Mouse (Mus musculus) ovary, postnatal 10 days (tissue): Measurements from ENCODE around the gene Trp53bp1.

Experiments used
- DNase-seq: peaks from one replicate; pipeline ENCODE4 v3.0.0; 2022; ENCODE audit warnings: low spot score

Trp53bp1 gene

DNA sequence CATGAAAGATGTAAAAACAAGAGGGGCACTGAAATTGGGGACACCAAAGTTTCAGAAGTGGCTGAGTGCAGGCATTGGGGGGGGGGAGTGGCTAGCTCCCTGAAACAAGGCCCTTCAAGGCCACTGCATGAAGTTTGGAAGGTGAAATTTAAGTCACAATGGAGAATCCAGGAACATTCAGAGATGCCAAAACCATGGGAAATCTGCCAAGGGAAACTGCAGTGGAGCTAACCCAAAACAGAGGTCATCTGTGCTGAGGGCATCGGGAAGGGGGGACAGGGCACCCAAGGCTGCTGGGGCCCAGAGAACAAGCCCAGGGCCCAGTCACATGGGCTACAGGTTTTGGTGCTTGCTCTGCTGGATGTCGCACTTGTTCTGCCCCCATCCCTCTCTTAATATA, 21.4 kb downstream of the Trp53bp1 start:
- DNase-seq, result no peak

- no peak for DNase-seq
Measured at GRCm38 (mm10) chr2:121244099-121244498, 27.1 kb downstream of the Trp53bp1 start.

DNA sequence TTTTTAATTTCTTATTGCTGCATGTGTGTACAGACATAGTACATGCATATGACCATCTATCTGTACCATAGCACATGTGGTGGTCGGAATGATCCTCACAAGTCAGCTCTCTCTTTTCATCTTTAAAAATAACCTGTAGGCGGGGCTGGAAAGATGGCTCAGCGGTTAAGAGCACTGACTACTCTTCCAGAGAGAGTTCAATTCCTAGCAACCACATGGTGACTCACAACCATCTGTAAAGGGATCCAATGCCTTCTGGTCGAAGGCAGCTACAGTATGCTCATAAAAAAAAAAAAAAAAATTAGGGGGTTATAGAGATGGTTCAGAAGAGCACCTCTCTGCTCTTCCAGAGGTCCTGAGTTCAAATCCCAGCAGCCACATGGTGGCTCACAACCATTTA, 31.8 kb downstream of the Trp53bp1 start:
- DNase-seq, result no peak

DNA sequence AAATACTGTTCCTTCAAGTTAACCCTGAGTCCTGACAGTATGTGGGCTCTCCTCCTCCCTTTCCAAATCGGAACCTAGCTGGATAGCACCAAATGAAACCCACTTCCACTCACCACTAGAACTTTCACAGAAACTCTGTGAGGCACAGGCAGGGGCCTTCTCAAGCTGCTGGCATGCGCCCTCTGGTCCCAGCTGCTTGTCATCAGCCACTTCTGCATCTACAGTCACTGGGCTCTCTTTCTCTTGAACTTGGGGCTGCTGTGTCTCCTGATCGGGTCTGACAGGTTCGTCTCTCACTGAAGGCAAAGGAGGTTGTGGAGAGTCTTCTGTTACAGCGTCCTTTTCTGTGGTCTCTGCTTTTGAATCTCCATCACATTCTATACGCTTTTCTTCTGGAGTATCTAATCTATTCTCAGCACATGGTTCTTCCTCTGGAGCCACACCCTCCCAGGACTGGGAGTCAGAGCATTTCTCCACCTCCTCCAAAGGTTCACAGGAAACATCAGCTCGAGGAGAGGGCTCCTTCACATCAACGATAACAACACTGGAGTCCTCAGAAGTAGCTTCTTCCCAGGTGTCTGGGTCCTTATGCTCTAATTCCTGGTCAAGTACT, 35.6 kb downstream of the Trp53bp1 start:
- no peak for DNase-seq

DNA sequence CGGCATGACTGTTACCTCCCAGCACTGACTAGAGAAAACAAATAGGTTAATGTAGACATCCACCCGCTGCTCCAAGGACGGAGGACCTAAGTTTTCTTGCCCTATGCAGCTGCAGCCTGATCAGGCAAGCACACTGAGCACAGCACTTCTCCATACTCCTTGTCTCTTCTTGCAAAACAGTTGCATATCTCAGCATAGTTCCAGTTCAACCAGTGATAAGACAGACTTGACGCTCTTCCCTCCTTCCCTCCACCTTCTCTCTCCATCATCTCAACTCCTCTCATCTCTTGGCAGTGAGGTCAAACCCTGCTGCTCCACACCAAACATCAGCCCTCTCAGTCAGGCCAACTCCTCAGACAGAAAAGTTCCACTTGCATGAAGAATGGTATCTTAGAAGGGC, 43.1 kb downstream of the Trp53bp1 start:
- DNase-seq, result no peak

GRCm38 (mm10) chr2:121223010-121223409, 48.2 kb downstream of the Trp53bp1 start:
- no peak for DNase-seq

GRCm38 (mm10) chr2:121219994-121220393, 51.2 kb downstream of the Trp53bp1 start:
- no peak for DNase-seq

DNA sequence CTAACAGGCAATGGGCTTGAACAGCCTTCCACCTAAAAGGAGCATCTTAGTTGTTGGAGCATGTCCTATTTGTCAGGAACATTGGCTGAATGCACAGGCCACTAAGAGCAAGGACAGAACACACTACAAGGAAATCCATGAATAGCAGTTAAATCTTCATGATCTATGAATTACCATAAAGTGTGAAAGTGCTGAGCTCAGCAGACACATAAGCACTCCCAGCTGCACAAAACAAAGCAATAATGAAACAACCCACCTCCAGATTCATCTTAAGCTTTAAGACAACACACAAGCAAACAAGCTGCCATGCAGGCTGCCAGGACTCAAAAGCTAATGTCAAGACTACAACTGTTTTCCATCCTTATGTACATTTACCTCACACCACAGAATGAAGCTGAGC, 52.0 kb downstream of the Trp53bp1 start:
- no peak for DNase-seq

GRCm38 (mm10) chr2:121214491-121214890, 56.7 kb downstream of the Trp53bp1 start:
- DNase-seq, result no peak

DNA sequence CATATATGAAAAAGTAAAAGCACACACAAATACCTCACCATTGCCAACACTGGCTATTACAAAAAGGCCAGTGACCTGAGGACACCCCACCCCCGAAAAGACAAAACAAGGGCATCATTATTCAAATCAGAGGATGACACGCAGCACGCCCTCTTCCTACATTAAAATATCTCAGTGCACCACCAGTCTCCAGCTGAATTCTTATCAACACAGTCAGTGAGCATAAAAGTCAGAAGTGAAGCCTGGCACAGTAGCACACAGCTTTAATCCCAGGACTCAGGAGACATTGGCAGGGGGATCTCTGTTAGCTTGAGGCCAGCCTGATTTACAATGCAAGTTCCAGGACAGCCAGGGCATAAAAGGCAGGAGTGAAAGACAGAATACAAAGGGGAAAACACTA, 64.7 kb downstream of the Trp53bp1 start:
- DNase-seq, result no peak

DNA sequence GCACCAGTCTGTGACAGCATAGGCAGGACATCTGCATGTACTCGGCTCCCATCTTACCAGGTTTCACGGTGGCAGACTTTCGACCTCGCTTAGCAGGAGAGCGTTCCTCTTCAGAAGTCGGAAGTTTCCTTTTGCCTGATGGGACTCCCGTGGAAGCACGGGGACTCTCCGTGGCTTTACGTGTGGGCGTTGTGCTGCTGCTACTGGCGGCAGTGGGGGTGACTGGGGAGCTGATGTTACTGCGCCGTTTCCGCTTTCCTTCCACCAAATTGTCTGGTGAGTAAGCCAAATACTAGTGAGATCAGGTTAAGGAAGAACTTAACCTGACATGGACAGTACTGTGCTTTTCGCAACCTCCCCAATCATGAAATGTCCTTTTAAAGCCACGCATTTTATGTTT, 66.9 kb downstream of the Trp53bp1 start:
- DNase-seq, result no peak

GRCm38 (mm10) chr2:121195466-121195865, 75.7 kb downstream of the Trp53bp1 start:
- no peak for DNase-seq

DNA sequence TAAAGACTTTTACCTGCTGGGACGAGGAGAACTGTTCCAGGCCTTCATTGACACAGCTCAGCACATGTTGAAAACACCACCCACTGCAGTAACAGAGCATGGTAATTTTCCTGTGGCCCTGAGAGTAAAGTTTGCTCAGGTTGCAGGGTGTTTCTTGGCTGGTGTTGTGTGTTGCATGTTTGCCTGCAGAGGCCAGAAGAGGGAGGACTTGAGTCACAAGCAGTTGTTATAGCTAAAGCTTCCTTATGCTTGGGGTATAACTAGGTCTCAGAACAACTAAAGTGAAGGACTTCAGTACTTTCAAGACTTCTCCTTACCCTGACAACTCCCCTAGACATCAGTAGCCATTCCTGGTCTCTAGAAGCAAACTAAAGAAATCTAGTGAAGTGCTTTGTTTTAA, 82.7 kb downstream of the Trp53bp1 start:
- no peak for DNase-seq

DNA sequence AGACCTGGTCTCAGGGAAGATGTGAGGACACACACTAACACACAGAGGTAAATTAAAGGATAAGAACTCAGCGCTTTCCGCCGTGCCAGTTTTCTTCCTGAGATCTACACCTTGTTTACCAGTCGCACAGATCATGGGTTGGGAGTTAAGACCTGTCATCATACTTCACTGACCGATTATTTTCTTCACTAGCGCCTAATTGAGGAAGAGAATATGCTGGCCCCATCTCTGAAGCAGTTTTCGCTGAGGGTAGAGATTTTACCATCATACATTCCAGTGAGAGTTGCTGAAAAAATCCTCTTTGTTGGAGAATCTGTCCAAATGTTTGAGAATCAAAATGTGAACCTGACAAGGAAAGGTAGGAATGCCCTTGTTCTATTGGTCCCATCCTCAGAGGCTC, 87.1 kb downstream of the Trp53bp1 start:
- DNase-seq, result no peak

DNA sequence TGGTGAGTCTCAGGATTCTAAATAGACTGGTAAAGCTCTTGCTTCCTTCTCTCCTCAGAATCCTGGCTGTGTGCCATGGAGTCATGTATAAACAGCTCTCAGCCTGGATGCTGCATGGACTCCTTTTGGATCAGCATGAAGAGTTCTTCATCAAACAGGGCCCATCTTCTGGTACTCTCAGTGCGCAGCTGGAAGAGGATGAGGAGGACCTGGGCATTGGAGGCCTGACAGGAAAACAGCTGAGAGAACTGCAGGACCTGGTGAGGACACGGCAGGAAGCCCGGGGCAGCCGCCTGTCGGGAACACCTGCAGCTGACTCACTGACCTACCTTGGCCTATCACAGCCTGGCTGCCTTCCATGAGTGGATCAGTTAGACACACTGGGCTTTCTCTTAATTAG, 87.8 kb downstream of the Trp53bp1 start:
- no peak for DNase-seq

- no peak for DNase-seq
Measured at GRCm38 (mm10) chr2:121178828-121179479, 92.3 kb downstream of the Trp53bp1 start.

DNA sequence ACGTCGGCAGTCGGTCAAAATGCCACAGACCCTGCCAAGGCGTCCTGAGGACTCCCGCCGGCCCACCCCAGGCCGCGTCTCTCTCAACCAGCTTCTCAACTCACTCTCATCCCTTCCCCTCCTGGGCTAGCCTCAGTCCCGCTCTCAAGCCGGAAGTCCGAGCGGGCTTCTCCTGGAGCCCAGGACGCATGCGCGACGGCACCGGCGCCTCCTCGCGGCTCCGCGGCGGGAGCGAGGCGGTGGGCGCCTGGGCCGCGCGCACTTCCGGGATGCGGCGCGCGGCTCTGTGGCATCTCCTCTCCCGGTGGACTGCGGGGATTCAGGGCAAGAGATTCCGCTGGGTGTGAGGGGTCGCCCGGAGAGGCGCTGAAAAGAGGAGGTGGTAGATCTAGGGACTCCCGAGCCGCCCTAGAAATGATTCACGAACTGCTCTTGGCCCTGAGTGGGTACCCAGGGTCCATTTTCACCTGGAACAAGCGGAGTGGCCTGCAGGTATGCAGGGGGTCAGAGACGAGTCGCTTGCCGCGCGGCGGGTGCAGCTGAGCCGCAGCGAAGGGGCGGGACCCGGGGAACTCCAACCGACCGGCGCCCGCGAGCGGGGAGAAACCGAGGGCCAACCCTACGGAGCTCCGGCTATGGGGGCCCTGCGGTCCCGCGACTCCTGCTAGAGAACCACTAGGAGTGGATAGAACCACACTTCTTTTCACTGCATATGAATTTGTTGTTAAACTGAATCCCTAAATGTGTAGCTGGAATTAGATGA, 100.0 kb downstream of the Trp53bp1 start, which contains the start of gene Zscan29:
Gene Zscan29, minus strand, starts transcription at position 146 of the 763 bp plus-strand sequence.
- peak; percentile 88 for DNase-seq

DNA sequence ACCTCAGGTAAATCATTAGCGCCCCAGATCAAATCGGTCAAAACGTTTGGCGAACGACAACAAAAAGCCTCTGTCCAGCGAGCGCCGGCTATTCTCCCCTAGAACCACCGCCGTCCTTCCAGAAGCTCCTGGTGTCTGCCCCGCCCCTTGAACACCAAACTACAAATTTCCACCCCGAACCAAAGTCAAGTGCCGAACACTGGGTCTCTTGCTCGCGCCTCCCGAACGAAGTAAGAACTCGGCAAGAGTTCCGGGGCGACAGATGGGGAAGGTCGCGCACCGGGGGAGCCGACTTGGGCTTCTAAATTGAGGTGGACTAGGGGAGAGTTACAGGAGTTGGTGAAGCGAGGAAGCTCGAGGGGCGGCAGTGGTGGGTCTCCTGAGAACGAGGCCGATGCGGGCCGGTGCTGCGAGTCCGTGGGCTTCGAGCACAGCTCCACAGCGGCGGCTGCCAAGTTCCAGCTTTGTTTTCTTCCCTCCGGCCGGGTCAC, 100.7 kb downstream of the Trp53bp1 start, which contains the start of gene Tubgcp4:
Gene Tubgcp4, plus strand, starts transcription at position 174 of the 491 bp plus-strand sequence.
- DNase-seq, result peak; percentile 38

DNA sequence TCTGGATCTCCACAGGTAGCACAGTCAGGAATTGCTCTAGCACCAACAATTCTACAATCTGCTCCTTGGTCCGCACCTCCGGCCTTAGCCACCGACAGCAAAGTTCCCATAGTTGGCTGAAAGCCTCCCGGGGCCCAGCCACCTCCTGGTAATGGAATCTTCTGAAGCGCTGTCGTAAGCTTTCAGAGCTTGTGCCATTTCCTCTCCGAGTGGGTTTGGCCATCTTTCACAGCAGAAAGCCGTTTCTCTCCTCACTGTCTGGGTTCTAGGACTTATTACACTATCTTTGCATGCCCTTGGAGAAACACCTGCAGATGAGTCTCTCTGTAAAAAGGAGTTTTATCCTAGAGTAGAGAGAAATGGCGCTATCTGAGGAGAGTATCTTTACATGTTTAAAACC, 101.3 kb downstream of the Trp53bp1 start:
- DNase-seq, result no peak

DNA sequence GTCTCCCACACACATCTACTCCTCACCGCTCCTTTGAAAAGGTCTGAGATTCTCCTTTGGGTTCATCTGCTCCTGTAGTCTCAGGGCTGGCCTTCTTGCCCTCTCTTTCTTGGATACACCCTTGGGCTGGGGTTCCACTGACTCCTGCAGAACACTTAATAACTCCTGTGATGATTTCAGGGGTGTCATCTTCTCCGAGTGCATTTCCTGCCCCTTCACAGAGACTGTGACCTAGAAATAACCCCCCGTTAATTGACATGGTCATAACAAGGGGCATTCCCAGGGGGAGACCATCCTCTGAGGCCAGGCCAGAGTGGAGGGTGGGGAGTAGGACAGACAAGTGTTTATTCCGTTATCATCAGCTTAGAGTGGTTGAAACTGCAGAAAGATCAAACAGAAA, 102.0 kb downstream of the Trp53bp1 start:
- DNase-seq, result no peak

DNA sequence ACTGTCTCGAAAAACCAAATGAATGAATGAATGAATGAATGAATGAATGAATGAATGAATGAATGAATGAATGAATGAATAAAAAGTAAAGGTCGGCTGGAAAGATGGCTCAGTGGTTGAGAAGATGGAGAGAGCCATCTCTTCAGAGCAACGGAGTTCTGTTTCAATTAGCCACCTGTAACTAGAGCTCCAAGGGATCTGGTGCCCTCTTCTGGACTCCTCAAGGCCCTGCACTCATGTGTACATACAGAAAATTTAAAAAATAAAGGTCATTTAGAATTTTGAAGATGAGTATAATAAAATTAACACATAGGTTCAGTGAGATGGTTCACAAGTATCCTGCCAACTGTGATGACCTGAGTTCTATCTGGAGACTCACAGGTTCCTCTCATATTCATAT, 118.1 kb downstream of the Trp53bp1 start:
- DNase-seq, result no peak

GRCm38 (mm10) chr2:121149679-121150078, 121.5 kb downstream of the Trp53bp1 start:
- no peak for DNase-seq
